Mouse (Mus musculus): ENCODE data around the gene Rsc1a1.

Rsc1a1 gene

DNA sequence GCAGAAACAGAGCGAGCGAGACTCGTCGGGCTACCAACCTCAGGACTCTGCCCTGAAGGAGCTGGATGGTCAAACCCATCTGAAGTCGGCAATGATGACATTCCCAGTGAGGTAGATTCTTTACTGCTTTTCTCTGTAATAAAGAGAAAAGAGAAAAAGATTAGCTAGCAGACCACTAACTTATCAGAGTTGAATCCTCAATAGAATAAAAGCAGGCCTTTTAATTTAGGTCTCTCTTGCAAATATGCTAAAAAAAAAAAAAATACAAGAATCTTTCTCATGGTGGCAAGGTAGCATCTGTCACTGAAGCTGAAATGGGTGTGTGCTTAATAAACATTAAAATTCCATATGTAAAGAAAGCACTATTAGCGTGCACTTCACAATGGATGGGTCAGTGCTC lies at the start of gene Rsc1a1:
Gene Rsc1a1, minus strand, starts transcription at position 101 of the 400 bp plus-strand sequence.
- no peak for DNase-seq (ENCODE audit: low spot score)

DNA sequence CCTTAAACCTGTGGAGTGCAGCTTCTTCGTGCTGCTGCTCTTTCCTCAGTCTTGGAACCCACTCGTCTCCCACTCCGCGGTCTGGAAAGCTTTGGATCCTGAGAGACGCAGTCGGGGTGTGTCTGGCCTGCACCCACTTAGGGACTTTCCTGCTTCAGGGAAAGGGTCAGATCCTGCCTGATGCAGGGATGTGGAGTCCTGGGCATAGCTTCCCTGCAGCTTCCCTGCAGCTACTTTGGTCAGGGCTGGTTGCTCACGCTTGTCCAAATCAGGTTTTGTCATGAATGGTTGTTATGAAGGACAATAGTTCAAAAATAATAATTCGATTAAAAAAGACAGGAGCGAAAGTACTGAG lies 49.8 kb upstream of the Rsc1a1 start:
- no peak for DNase-seq (ENCODE audit: low spot score)

DNA sequence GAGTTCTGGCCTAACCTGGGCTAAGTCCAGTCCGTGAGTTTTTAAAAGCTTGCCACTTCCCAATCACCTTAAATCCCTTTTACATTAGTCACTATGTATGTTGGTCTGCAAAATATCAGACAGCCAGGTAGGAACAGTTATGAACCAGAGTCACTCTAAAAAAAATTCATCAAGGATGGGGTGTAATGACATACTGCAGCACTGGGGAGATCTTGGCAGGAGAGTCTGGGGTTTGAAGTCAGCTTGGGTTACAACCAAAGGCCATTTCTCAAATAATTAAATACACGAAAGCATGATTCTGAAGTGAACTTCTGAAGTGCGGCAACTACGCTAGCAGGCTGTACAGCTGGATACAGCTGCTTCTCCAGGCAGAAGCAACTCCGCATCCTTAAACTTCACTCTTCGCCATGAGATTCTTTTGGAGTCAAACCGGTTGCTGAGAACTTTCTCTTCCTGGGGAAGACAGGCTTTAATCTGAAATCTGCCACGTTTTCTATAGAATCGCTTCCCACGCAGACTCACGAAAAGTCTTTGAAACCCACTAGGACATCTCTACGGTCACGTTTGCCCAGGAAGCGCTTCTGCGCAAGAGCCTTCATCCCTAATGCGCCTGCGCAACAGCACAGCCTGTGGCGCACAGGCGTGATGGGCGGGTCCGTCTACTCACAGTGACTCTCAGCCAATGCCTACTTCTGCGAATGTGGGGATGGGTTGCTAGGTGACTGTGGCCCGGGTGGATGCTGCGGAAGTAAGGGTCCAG lies 49.2 kb upstream of the Rsc1a1 start:
- peak; percentile 98 for DNase-seq (ENCODE audit: low spot score)

DNA sequence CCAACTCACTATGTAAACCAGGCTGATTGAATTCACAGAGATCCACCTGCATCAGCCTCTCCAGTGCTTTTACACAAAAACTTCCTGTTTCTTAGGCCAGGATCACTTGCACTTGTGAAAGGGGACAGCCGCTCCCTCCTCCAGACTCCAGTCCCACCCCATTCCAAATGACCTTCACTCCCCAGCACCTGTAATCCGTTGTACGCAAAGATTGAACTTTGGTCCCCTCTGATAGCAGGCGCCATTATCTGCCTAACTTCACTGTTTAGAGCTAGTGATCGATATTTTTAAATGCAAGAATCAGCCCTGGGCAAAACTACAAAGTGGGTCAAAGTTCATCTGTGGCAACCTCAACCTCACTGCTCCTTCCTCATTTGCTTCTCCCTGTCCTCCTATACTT lies 46.4 kb upstream of the Rsc1a1 start:
- DNase-seq (ENCODE audit: low spot score), result no peak

DNA sequence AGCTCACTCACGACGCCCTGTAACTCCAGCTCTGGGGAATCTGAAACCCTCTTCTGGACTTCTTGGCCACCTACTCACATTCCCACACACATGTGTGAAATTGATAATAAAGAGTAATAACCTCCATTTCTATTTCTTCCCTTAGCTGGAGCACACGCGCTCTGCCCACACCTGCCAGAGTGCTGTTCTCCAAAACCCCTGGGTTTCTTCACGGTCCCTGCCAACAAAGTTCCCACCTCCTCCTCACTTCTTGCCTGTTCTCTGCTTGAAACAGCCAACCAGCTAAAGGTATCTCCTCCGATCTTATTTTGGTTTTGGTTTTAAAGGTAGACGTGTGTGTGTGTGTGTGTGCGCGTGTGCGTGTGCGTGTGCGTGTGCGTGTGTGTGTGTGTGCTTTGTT lies 45.0 kb upstream of the Rsc1a1 start:
- DNase-seq (ENCODE audit: low spot score), result no peak

DNA sequence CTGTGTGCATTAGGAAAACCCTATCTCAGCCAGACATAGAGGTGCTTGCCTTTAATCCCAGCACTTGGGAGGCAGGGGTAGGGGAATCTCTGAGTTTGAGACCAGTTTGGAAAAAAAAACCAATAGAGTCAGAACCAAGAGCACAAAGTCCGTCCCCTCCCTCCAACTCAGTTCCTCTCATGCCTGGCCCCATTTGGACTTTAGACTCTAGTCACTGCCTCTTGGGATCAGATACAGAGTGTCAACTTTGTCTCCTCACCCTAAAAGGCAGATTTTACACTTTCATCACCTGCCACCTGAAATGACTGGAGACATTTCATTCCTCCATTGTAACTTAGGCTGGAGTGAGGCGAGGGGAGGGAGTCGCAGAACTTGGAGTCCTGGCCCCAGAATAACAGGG lies 43.9 kb upstream of the Rsc1a1 start:
- no peak for DNase-seq (ENCODE audit: low spot score)

DNA sequence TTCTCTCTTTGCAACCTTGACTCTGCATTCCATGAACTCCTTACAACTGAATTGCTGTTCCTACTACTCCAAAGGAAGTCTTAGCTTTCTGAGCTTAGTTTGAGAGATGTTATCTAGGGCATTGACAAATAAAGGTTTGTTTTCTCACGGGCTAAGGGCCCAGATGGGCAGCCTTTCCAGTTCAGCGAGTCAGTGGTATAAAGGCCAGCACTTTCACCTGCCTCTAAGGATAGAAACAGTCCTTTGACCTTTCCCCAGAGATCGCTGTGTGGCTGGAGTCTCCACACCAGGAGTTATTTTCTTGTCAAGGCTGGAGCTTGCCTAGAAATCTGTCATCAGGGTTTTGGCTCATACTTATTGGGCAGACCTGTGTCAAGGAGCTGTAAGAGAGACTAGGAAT lies 40.3 kb upstream of the Rsc1a1 start:
- DNase-seq (ENCODE audit: low spot score), result no peak

DNA sequence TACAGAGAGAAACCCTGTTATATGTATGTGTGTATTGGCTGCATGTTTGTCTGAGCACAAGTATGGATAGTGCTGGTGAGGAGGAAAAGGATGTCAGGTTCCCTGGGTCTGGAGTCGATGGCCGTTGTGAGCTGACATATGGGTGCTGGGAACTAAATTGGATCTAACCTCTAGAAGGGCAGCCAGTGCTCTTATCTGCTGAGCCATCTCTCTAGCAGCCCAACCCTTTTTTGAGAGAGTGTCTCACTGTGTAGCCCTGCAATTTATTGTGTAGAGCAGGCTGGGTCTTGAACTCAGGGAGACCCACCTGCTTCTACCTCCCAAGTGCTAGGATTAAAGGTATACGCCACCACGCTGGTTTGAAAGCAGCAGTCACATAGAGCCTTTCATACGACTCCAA lies 39.9 kb upstream of the Rsc1a1 start:
- DNase-seq (ENCODE audit: low spot score), result no peak

DNA sequence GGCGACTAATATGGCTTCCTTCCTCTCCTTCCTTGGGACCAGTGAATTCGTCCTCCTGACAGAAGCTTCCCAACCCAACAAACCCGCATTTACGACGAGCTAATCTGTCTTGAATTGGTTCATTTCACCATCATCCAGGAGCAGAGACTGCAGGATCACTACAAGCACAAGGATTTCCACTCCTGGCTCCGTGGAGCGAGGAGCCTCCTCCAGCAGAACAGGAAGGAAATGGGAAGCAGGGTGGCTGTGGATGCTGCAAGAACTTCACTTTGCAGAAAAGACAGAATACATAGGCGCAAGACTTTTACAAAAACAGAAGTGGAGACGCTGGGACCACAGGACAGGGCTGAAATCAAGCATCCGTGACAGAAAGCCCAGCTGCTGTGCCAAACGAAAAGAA lies 39.2 kb upstream of the Rsc1a1 start:
- no peak for DNase-seq (ENCODE audit: low spot score)

DNA sequence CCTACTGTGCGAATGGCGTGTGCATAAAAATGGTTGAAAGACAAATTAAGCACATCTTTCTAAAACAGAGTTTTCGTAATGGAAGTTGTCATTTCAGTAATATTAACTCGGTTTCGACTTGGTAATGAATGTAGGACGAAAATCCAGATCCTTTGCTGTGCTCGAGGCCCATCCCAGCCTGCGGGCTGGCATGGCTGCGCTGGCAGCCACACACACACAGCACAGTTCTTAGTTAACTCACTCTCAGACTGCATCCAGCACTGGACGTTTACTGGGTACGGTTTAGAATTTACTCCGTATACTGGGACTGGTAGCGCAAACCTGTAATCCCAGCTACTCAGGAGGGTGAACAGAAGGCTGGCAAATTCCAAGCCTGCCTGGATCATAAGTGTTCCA lies 38.3 kb upstream of the Rsc1a1 start:
- no peak for DNase-seq (ENCODE audit: low spot score)

DNA sequence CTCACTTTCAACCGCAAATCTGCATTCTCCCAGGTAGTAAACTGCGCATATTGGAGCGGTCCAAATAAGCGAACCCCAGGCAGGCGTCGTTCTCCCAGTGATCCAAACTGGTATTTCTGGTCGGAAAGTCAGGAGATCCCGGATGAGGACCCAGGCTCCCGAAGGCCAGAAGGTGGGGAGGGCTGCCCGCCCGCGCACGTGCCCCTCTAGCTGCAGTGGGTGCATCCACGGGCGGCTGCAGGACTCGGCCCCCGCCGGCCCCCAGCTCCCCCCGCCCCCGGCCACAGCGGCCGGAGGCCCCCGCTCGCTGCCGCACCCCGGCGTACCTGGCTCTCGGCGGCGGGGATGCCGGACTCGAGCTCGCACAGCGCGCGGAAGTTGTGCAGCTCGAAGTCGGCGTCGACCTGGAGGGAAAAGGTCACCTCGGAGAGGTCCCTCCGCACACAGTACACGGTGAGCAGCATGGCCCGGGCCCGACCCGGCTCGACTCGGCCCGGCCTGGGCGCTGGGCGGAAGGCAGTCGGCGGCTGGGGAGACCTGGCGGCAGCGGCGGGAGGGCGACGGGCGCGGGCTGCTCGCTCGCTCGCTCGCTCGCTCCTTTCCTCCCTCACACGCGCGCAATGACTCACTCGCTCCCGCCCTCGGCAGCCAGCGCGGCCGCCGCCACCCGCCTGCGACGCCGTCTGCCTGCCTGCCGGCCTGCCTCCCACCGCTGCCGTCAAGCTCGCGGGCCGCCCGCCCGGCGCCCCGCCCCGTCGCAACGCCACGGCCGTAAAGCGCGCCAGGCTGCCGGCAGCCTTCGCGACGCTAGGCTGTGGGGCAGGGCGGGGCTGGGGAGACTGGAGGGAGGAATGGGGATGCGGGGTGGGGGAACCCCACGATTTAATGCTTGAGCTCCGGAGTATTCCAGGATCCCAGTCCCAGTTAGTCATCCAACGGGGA lies 37.6 kb upstream of the Rsc1a1 start, which contains the start of gene Ddi2:
Gene Ddi2, minus strand, starts transcription at position 689 of the 942 bp plus-strand sequence.
- DNase-seq (ENCODE audit: low spot score), result peak; percentile 90

DNA sequence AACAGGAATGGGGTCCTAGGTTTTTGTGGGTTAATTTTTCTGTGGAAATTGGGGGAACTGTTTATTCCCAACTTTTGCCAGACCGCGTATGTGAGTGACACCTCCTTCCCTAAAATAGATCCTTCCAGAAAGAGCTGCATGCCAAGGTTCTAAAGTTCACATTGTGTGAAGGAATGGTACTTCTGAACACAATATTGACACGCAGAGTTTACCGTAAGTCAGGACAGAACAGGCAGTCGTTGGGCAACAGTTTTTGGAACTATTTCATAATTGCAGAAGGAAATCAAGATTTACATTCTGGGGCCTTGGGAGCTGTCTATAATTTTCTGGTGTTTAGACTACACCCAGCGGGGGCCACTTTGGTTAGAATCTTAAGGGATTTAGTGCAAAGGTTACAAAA lies 36.6 kb upstream of the Rsc1a1 start:
- DNase-seq (ENCODE audit: low spot score), result no peak

DNA sequence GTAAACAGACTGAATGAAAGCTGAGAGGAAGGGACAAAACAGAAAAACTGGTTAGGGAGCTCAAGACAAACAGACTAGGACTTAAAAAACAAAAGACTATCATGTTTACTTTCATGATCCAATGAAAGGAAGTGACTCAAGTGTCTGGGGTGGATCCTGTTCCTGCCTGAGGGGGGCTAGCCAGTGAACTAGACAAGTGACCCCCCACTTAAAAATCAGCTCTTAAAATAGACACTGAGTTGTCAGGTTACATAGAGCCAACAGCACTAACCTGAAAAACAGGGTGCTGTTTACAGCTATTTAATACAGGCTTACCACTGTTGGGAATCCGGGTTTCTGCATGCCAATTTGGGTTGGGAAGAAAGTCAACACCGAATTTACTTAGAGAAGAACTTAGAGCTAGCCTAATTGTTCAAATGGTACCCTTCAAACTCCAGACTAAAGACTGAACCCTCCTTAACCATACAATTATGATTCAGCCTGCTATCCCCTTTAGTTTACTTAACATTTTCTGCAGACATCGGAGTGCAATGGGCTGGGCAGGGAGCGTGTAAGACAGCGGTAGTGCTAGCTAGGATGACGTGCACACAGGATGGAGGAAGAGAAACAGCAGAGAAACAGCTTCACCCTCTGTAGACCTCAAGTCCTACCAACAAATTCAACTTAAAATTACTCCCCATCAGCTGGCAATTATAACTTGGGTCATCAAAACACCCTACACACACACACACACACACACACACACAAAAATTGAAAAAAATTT lies 35.5 kb upstream of the Rsc1a1 start:
- DNase-seq (ENCODE audit: low spot score), result no peak

DNA sequence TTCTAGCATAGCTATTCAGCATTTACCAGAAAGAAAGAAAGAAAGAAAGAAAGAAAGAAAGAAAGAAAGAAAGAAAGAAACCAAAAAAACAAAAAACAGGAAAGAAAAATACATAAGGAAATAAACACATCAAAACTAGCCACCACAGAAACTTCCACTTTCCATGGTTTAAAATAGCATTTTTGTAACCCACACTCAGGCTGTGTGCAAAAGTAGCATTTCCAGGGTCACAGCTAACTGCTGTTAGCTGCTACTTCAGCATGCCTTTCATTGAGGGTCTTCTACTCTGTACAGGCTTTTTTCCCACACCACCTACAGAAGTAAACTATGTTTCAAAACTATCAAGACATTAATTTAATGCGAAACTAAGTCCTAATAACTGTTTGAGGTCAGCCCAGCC lies 33.9 kb upstream of the Rsc1a1 start:
- DNase-seq (ENCODE audit: low spot score), result no peak

DNA sequence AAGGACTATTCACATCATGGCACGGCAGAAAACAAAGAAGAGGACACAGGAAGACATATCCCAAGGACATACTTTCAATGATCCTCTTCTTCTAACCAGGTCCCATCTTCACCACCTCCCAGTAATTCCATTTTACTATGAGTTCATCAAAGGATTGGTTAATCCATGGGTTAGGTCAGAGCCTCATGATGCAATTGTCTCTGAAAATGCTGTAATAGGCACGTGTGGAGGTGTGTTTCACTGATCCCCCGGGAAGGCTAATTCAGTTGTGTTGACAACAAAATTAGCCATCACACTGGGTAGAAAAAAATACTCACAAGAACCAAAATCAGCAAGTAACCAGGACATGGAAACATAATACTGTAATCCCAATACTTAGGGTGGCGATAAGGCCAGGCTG lies 32.2 kb upstream of the Rsc1a1 start:
- no peak for DNase-seq (ENCODE audit: low spot score)

DNA sequence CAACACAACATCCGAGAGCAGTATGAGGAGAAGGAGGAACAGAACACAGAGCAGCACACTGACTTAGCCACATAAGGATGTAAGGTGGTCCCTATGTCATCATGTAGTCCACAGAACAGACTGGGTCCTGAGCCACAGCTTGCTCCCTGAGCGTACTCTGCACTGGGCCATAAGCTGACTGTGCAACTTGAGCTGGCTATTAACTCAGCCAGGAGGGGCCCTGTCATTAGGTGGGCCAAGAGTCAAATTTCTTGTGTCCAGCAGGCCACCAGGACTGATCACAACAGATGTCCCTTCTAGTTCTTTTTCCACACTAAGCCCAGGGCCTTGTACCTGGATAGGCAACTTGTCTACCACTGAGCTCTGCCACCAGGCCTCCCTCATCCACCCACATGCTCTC lies 29.6 kb upstream of the Rsc1a1 start:
- DNase-seq (ENCODE audit: low spot score), result peak; percentile 52

DNA sequence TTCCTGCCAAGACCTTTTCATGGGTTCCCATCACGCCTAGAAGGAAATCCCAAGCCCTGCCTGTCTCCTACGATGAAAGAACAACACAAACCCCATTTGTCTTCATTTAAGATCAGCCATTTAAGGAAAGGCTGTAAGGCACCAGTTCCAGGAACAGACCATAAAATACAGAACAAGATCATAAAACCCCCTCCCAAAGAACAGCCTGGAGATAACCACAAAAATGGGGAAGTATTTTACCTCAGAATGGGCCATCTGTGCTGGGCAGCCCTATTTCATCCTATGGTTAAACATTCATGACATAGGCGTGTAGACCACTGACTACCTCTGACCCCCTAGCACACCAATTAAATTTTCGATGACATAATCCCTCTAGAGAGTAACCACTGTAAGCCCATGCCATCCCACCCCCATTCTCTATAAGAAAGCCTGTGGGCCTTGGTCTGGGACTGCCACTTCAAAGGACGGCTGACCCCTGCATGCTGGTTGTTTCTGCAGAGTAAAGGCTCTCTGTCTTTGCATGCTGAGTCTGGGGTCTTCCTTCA lies 28.3 kb upstream of the Rsc1a1 start:
- DNase-seq (ENCODE audit: low spot score), result no peak

DNA sequence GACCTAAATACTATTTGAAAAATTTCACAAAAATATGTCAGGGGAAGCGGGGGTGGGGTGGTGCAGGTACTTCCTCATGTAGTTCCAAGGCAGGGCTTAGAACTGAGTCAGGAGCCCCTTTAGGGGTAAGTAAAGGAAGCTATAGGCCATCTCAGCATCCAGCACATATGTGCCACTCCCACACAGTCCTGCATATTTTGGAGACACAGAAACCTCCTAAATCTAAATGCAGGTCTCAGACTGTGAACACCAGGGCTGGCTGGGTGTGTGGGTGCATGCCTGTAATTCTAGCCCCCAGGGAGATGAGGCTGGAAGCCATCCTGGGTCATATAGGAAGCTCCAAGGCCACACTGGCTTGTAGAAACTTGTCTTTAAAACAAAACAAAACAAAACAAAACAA lies 25.9 kb upstream of the Rsc1a1 start:
- DNase-seq (ENCODE audit: low spot score), result no peak

DNA sequence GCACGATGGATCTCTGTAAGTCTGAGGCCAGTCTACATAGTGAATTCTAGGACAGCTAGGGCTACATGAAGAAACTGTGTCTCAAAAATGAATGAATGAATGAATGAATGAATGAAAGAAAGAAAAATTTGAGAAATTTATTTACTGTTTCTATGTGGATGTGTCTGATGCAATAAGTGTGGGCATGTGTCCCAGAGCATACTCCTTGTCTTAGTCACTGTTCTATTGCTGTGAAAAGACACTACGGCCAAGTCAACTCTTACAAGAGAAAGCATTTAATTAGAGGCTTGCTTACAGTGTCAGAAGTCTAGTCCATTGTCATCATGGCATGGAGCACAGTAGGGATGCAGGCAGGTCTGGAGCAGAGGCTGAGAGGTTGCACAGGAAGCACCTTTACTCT lies 23.6 kb upstream of the Rsc1a1 start:
- DNase-seq (ENCODE audit: low spot score), result no peak

DNA sequence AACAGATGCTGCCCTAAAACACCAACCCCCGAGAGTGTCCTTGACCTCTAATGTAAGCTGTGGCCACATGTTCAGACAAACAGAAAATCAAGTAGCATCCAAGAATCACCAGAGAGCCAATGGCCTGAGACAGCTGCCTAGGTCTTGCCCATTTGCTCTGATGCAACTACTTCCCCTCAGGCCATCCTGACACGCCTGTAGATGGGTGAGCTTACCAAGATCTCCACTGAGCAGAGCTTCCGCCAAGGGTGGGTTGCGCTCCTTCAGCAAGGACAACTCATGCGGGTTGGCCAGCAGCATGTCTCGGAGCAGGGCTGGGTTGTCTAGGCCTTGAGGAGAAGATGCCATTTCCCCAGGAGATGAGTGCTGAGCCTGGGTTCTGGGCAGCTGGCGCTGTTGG lies 22.6 kb upstream of the Rsc1a1 start:
- DNase-seq (ENCODE audit: low spot score), result no peak

DNA sequence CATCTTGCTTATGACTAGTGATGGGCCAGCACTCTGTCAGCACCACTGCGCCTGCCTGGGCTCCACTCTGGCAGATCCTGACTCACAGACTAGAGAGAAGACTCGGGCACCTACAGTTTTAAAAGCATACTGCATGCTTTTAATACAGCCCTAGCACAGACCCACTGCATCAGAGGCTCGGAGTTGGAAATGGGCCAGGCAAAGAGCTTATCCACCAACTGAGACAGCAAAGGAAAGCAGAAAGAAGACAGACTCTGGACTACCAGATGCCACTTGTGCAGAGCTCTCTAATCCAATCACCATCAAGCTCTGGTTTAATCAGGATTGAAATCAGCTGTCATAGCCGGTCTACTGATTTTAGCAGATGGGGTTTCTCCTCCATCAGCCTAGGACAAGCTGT lies 19.9 kb upstream of the Rsc1a1 start:
- DNase-seq (ENCODE audit: low spot score), result no peak

DNA sequence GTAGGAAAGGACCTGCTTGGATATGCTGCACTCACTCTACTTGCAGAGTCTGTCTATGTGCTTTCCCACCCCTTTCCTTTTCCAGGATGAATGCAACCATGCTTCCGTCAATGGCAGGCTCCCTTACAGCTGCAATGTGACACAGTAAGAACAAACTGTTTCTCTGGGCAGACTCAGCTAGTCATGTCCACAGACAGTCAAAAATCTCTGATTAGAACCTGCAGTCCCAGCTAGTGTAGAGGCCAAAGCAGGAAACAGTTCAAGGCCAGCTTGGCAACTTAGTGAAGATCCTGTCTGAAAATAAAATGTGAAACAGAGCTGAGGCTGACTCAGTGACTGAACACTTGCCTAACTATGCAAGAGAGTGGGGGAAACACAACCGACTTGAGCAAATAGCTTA lies 19.2 kb upstream of the Rsc1a1 start:
- DNase-seq (ENCODE audit: low spot score), result no peak
